Mouse (Mus musculus) kidney, embryonic 16.5 days (tissue): ENCODE measurements at regions not wholly inside any gene's neighbourhood (a gene's known extent, or its start where the extent isn't known, plus 50 kb on each side); places are given as distances from the start of the nearest gene placed in this dataset.
A peak's percentile ranks its signal among the peaks of the same experiment; 100 is the strongest.

ENCODE experiments used
- ATAC-seq: fragments of 200-750 bp; cut with Nextera tagmentation; 2 replicates; pipeline ENCODE4 v1.8.0; 2017; ENCODE audit warnings: moderate TSS enrichment; ENCODE audit not compliant: low FRiP score, low TSS enrichment
- H3K27ac ChIP-seq: fragments of 300-500 bp; sonication (generic); 2 replicates; pipeline ENCODE4 v1.5.1; 2014; ENCODE audit warnings: low read length
- H3K27me3 ChIP-seq: fragments of 300-500 bp; sonication (generic); 2 replicates; pipeline ENCODE4 v1.6.1; 2014; ENCODE audit warnings: low read length, control low read depth, mixed read lengths; ENCODE audit not compliant: insufficient read depth
- H3K36me3 ChIP-seq: fragments of 300-500 bp; sonication (generic); 2 replicates; pipeline ENCODE4 v1.6.1; 2014; ENCODE audit warnings: low read length, control low read depth, mixed read lengths; ENCODE audit not compliant: insufficient read depth
- H3K4me1 ChIP-seq: fragments of 300-500 bp; sonication (generic); 2 replicates; pipeline ENCODE4 v1.6.1; 2014; ENCODE audit warnings: low read length, control low read depth, mixed read lengths; ENCODE audit not compliant: insufficient read depth
- H3K4me2 ChIP-seq: fragments of 300-500 bp; sonication (generic); replicated peaks from 2 replicates; pipeline ENCODE4 v1.6.1; 2014; ENCODE audit warnings: low read depth, low read length
- H3K4me3 ChIP-seq: fragments of 300-500 bp; sonication (generic); 2 replicates; pipeline ENCODE4 v1.5.1; 2014; ENCODE audit warnings: mild to moderate bottlenecking, low read length
- H3K9ac ChIP-seq: fragments of 300-500 bp; sonication (generic); replicated peaks from 2 replicates; pipeline ENCODE4 v1.6.1; 2014; ENCODE audit warnings: low read length
- H3K9me3 ChIP-seq: fragments of 300-500 bp; sonication (generic); 2 replicates; pipeline ENCODE4 v1.6.1; 2016; ENCODE audit warnings: low read length, control low read depth
- WGBS: fragments of 180-500 bp; shearing (Covaris S2); extraction: QIAGEN DNeasy Blood & Tissue Kit; methylation state at CpG from one replicate; pipeline ENCODE4 v1.1.7; 2014; 5-methylcytosine and 5-hydroxymethylcytosine counted together

- WGBS = 18% methylated on average over 2 of the region's 2 CpGs
- Histone ChIP-seq H3K36me3 (no peaks in the 10 kb centered on the region), H3K9me3 (no peaks in the 10 kb centered on the region), H3K27ac (peak overlapping the region; percentile 21), H3K9ac (no peak overlapping the region), H3K27me3 (no peaks in the 10 kb centered on the region), H3K4me1 (peaks cover 17% of the 10 kb centered on the region), H3K4me2 (no peak overlapping the region), H3K4me3 (no peak overlapping the region)
- ATAC-seq = peak; percentile 88
Observed at GRCm38 (mm10) chr4:66482495-66483291, 78.3 kb upstream of the Astn2 start.

GRCm38 (mm10) chr4:66478601-66479217 is 74.3 kb upstream of the Astn2 start:
- H3K4me3 ChIP-seq = no peak overlapping the region
- WGBS = 25% methylated on average over 8 of the region's 8 CpGs
- H3K36me3 ChIP-seq = no peaks in the 10 kb centered on the region
- H3K27me3 ChIP-seq = no peaks in the 10 kb centered on the region
- ATAC-seq = peak; percentile 90
- no peaks in the 10 kb centered on the region for H3K9me3 ChIP-seq
- peaks cover 17% of the 10 kb centered on the region for H3K4me1 ChIP-seq
- H3K4me2 ChIP-seq = 0 out of 2 replicates have a peak overlapping the region, but pooled peaks have one; percentile 4
- H3K27ac ChIP-seq = no peak overlapping the region
- no peak overlapping the region for H3K9ac ChIP-seq
